Mouse (Mus musculus) heart, postnatal 4 days (tissue): ENCODE data around the gene Cenpw. TPM values are rescaled to one million over a fixed set of nuclear protein-coding genes. Genes with fewer than 3 reads are reported as not detected.

Experiments used
- DNase-seq: peaks from one replicate; pipeline ENCODE4 v3.0.0; 2021
- total RNA-seq, 2 experiments: library from RNA; stranded (reverse); gene quantifications; 2 replicates each; pipeline ENCODE4 v1.2.3; 2021

Cenpw gene
- 1 to 10 TPM; 9.1 to 9.6 TPM for total RNA-seq

DNA sequence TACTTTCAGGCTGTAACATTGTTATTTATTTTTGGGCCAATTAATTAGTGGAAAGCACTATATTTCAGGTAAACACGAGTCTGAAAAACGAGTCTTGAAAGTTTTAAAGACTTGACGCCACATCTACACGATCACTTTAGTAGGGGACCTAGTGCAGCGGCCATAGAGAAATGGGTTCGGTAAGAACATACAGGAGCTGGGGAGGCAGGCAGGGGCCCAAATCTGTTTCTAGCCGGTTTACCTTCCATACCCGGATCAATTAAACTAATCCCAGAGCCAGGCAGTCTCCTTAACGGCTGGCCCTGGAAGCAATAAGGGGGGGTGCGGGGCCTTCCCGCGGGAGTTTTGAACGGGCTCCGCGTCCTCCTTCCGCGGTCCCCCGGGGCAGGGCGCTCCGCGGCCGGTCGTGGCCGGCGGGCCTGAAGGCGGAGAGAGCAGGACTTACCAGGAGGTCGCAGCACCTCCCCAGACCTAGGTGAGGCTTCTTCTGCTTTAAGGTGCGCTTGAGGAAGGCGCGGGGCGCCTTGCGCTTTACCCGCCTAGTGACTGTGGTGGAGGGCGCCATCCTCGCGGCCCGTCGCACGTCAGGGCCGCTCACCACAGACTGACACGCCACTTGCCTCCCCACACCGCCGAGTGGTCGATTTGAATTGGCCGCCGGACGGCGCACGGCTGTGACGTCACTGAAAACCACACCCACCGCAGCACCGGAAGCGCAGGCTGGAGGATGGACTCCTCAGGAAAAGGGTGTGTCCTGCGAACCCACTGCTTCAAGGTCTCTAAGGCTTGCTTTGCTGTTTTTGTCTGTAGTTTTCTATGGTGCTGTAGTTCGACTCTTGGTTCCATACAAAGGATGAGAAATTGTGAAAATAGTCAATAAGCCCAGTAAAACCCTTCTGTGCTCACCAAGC, at the start of gene Cenpw:
TSS of gene Cenpw (minus strand) at position 645 of the 911 bp plus-strand sequence.
- DNase-seq: peak; percentile 94

- no peak for DNase-seq
These were observed 49.3 kb upstream of the Cenpw start for GRCm38 (mm10) chr10:30249654-30250053.

DNA sequence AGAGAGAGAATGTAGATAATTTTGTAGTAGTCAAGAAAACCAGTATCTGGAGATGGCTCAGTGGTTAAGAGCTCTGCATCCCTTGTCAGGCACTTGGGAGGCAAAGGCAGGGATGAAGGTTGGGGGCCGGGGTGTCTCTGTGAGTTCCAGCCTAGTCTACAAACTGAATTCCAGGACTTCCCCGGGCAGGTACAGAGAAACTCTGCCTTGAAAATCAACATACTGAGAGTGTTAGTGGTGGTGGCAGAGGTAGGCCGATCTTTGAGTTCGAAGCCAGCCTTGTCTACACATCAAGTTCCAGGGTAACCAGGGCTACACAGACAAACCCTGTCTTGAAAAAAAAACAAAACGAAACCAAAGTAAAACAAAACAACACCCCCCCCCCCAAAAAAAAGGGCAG, 859 bp downstream of the Cenpw start:
- DNase-seq: no peak

DNA sequence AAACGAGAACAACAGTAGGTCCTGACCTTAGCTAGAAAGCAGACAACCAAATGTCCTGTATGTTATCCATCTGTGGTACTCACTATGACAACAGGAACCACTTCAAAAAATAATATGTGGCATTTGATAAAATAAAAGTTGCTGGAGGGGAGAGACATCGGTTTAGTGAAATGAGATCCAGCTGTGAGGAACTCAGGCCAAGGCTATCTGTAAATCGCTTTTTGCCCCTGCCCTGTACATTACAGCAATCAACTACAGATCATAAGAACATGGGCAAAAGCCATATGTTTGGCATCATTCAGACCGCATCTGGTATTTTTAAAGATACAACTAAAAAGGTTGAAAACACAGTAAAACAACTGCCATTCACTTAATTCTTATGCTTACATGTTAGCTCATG, 32.7 kb downstream of the Cenpw start:
- no peak for DNase-seq
